Mouse (Mus musculus) myocyte (in vitro differentiated cells): ENCODE measurements around the gene C530008M17Rik. TPM values are rescaled to one million over a fixed set of nuclear protein-coding genes. Genes with fewer than 3 reads are reported as not detected.

Source experiments
- H3K27me3 ChIP-seq: one replicate; pipeline ENCODE4 v1.6.1; 2011; ENCODE audit not compliant: control insufficient read depth, insufficient read depth, insufficient read length
- H3K36me3 ChIP-seq: one replicate; pipeline ENCODE4 v1.6.1; 2011; ENCODE audit not compliant: control insufficient read depth, insufficient read depth
- H3K4me2 ChIP-seq: one replicate; pipeline ENCODE4 v1.6.1; 2011; ENCODE audit warnings: low read depth, control low read depth
- H3K4me3 ChIP-seq: one replicate; pipeline ENCODE4 v1.5.1; 2011; ENCODE audit warnings: mild to moderate bottlenecking, control low read depth, moderate library complexity
- H3K79me2 ChIP-seq: one replicate; pipeline ENCODE4 v1.6.1; 2011; ENCODE audit not compliant: control insufficient read depth, insufficient read depth
- H3ac ChIP-seq: one replicate; pipeline ENCODE4 v1.6.1; 2011; ENCODE audit not compliant: control insufficient read depth, insufficient read length
- CEBPB ChIP-seq: IDR thresholded peaks from 2 replicates; pipeline ENCODE4 v1.6.1; 2011; ENCODE audit warnings: mild to moderate bottlenecking, moderate library complexity; ENCODE audit not compliant: poor library complexity, insufficient read depth, severe bottlenecking
- E2F4 ChIP-seq: IDR thresholded peaks from one replicate; pipeline ENCODE4 v1.6.1; 2011; ENCODE audit warnings: mild to moderate bottlenecking, control low read depth, moderate library complexity; ENCODE audit not compliant: insufficient read depth
- MAX ChIP-seq: IDR thresholded peaks from one replicate; pipeline ENCODE4 v1.6.1; 2011; ENCODE audit warnings: low read depth, mild to moderate bottlenecking, control low read depth
- MYOD1 ChIP-seq, 3 experiments: IDR thresholded peaks; one replicate each; pipeline ENCODE4 v1.6.1; 2011; ENCODE audit warnings: control low read depth in 2 of 3, low read depth in 2 of 3, mild to moderate bottlenecking in 2 of 3, moderate library complexity in 1 of 3; ENCODE audit not compliant: insufficient read length in 2 of 3, control insufficient read depth in 1 of 3
- MYOG ChIP-seq, 3 experiments: IDR thresholded peaks; one replicate each; pipeline ENCODE4 v1.6.1; 2011; ENCODE audit warnings: control low read depth in 2 of 3, low read depth in 2 of 3, mild to moderate bottlenecking in 2 of 3; ENCODE audit not compliant: insufficient read length in 2 of 3, control insufficient read depth in 1 of 3, insufficient read depth in 1 of 3
- POLR2A ChIP-seq: IDR thresholded peaks from one replicate; pipeline ENCODE4 v1.6.1; 2011; ENCODE audit warnings: low read depth, mild to moderate bottlenecking, control low read depth, moderate library complexity; ENCODE audit not compliant: insufficient read length
- POLR2AphosphoS2 ChIP-seq: IDR thresholded peaks from one replicate; pipeline ENCODE4 v1.6.1; 2011; ENCODE audit warnings: low read depth, control low read depth; ENCODE audit not compliant: insufficient read length
- REST ChIP-seq: IDR thresholded peaks from one replicate; pipeline ENCODE4 v1.6.1; 2011; ENCODE audit warnings: mild to moderate bottlenecking, control low read depth, moderate library complexity; ENCODE audit not compliant: insufficient read depth, insufficient read length
- SRF ChIP-seq: IDR thresholded peaks from one replicate; pipeline ENCODE4 v1.6.1; 2011; ENCODE audit warnings: low read depth; ENCODE audit not compliant: control insufficient read depth, insufficient read length
- TCF12 ChIP-seq: IDR thresholded peaks from one replicate; pipeline ENCODE4 v1.6.1; 2011; ENCODE audit warnings: mild to moderate bottlenecking, control low read depth; ENCODE audit not compliant: poor library complexity, insufficient read depth, severe bottlenecking
- TCF3 ChIP-seq: IDR thresholded peaks from one replicate; pipeline ENCODE4 v1.6.1; 2011; ENCODE audit warnings: low read depth, control low read depth; ENCODE audit not compliant: insufficient read length
- USF1 ChIP-seq: IDR thresholded peaks from one replicate; pipeline ENCODE4 v1.6.1; 2011; ENCODE audit warnings: low read depth, mild to moderate bottlenecking, control low read depth, moderate library complexity
- polyA plus RNA-seq: library from polyadenylated mRNA; unstranded; fragments of >200 nt; fragmentation: generic; extraction: Trizol; gene quantifications from one replicate; pipeline ENCODE4 v1.2.1, GENCODE M21; 2012; ENCODE audit warnings: missing spikeins

The C530008M17Rik gene
- polyA plus RNA-seq, 1 experiment, result 0.94 TPM

DNA sequence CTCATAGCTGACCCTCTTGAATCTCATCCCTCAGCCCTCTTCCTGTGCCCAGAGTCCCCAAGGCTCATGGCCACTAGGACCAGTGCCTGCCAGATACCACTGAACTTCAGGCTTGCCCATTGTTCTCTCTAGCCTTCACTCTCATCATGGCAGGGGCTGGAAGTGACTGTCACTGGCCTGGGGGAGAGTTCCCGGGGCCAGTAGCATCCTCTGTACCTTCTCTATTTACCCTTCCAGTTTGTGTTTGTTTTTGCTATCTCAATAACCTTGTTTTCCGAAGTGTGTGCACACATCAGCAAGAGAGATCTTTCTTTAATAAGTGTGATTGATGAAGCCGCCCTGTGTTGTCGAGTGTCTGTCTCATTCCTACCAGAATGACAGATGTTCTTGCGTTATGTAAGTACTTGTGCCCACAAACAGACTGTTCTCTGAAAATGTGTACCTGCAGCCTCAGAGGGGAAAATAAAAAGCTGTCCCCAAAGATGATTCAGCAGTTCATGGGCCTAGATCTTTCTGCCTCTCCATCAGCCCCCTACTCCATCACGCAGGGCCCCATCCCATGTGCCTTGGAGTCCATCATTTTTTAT, 76.8 kb downstream of the C530008M17Rik start:
- Histone ChIP-seq H3K79me2 (no peaks in the 10 kb centered on the region), H3K4me2 (no peak overlapping the region), H3K36me3 (no peaks in the 10 kb centered on the region), H3K4me3 (no peak overlapping the region), H3K27me3 (no peaks in the 10 kb centered on the region), H3ac (no peak overlapping the region)
- TF ChIP-seq POLR2A, result no peak
- no peak for TF ChIP-seq USF1
- TF ChIP-seq TCF3, result no peak
- no peak for TF ChIP-seq MYOD1 (IDR thresholded peaks at IDR 0.05; ENCODE audit: control insufficient read depth in 1 of 3, insufficient read length in 2 of 3, low read depth in 2 of 3)
- no peak for TF ChIP-seq TCF12
- no peak for TF ChIP-seq POLR2AphosphoS2
- no peak for TF ChIP-seq CEBPB
- no peak for TF ChIP-seq SRF
- no peak for TF ChIP-seq REST
- no peak for TF ChIP-seq E2F4
- no peak for TF ChIP-seq MYOG (IDR thresholded peaks at IDR 0.05; ENCODE audit: control insufficient read depth in 1 of 3, insufficient read depth in 1 of 3, insufficient read length in 2 of 3, low read depth in 2 of 3)
- TF ChIP-seq MAX, result no peak

GRCm38 (mm10) chr5:76741463-76741862, 85.2 kb downstream of the C530008M17Rik start:
- Histone ChIP-seq H3K79me2 (no peaks in the 10 kb centered on the region), H3ac (no peak overlapping the region), H3K36me3 (no peaks in the 10 kb centered on the region), H3K27me3 (no peaks in the 10 kb centered on the region), H3K4me3 (no peak overlapping the region), H3K4me2 (no peak overlapping the region)
- TF ChIP-seq POLR2A, result no peak
- TF ChIP-seq E2F4, result no peak
- TF ChIP-seq TCF3, result no peak
- no peak for TF ChIP-seq USF1
- no peak for TF ChIP-seq REST
- no peak for TF ChIP-seq CEBPB
- no peak for TF ChIP-seq MAX
- no peak for TF ChIP-seq SRF
- no peak for TF ChIP-seq POLR2AphosphoS2
- TF ChIP-seq MYOG (IDR thresholded peaks at IDR 0.05; ENCODE audit: control insufficient read depth in 1 of 3, insufficient read depth in 1 of 3, insufficient read length in 2 of 3, low read depth in 2 of 3), result no peak
- TF ChIP-seq MYOD1 (IDR thresholded peaks at IDR 0.05; ENCODE audit: control insufficient read depth in 1 of 3, insufficient read length in 2 of 3, low read depth in 2 of 3), result no peak
- no peak for TF ChIP-seq TCF12

GRCm38 (mm10) chr5:76742076-76742475, 85.8 kb downstream of the C530008M17Rik start:
- H3ac ChIP-seq, result no peak overlapping the region
- H3K27me3 ChIP-seq, result no peaks in the 10 kb centered on the region
- no peak overlapping the region for H3K4me3 ChIP-seq
- no peak for TF ChIP-seq E2F4
- no peak for TF ChIP-seq MYOG (IDR thresholded peaks at IDR 0.05; ENCODE audit: control insufficient read depth in 1 of 3, insufficient read depth in 1 of 3, insufficient read length in 2 of 3, low read depth in 2 of 3)
- TF ChIP-seq MYOD1 (IDR thresholded peaks at IDR 0.05; ENCODE audit: control insufficient read depth in 1 of 3, insufficient read length in 2 of 3, low read depth in 2 of 3), result no peak
- TF ChIP-seq POLR2AphosphoS2, result no peak
- TF ChIP-seq CEBPB, result no peak
- TF ChIP-seq POLR2A, result no peak
- no peak for TF ChIP-seq MAX
- TF ChIP-seq USF1, result no peak
- no peak for TF ChIP-seq TCF12
- TF ChIP-seq SRF, result no peak
- TF ChIP-seq REST, result no peak
- no peak for TF ChIP-seq TCF3
- no peaks in the 10 kb centered on the region for H3K79me2 ChIP-seq
- H3K36me3 ChIP-seq, result no peaks in the 10 kb centered on the region
- no peak overlapping the region for H3K4me2 ChIP-seq

- H3ac ChIP-seq, result no peak overlapping the region
- H3K36me3 ChIP-seq, result no peaks in the 10 kb centered on the region
- H3K4me2 ChIP-seq, result no peak overlapping the region
- TF ChIP-seq TCF3 (no peak), MYOG (IDR thresholded peaks at IDR 0.05; ENCODE audit: control insufficient read depth in 1 of 3, insufficient read depth in 1 of 3, insufficient read length in 2 of 3, low read depth in 2 of 3) (no peak), E2F4 (no peak), CEBPB (no peak), POLR2A (no peak), MAX (no peak), TCF12 (no peak), MYOD1 (IDR thresholded peaks at IDR 0.05; ENCODE audit: control insufficient read depth in 1 of 3, insufficient read length in 2 of 3, low read depth in 2 of 3) (no peak), POLR2AphosphoS2 (no peak), REST (no peak), USF1 (no peak), SRF (no peak)
- H3K79me2 ChIP-seq, result no peaks in the 10 kb centered on the region
- H3K4me3 ChIP-seq, result no peak overlapping the region
- no peaks in the 10 kb centered on the region for H3K27me3 ChIP-seq
Measured at GRCm38 (mm10) chr5:76744737-76745209, 88.5 kb downstream of the C530008M17Rik start.

DNA sequence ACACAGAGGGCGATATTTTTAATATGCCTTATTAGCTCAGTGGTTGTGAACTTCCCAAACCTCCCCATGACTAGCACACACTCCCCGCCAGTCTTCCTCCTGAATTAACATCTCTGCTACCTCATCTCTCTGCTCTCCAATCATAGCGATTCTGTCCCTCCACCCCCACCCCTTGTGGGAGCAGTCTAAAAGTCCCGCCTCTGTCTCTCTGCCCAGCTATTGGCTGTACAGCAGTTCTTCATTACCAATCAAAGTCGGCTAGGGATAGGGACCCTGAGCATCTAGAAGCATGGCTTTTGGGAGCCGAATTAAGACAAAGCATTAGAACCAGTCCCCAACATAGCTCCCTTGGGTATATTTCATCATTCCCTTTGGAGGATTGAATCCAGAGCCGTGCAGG, 91.5 kb downstream of the C530008M17Rik start:
- no peak overlapping the region for H3K4me3 ChIP-seq
- H3K27me3 ChIP-seq, result no peaks in the 10 kb centered on the region
- no peaks in the 10 kb centered on the region for H3K36me3 ChIP-seq
- H3K79me2 ChIP-seq, result no peaks in the 10 kb centered on the region
- no peak overlapping the region for H3ac ChIP-seq
- TF ChIP-seq MAX (no peak), SRF (no peak), E2F4 (no peak), REST (no peak), CEBPB (no peak), MYOD1 (IDR thresholded peaks at IDR 0.05; ENCODE audit: control insufficient read depth in 1 of 3, insufficient read length in 2 of 3, low read depth in 2 of 3) (no peak), POLR2AphosphoS2 (no peak), TCF3 (no peak), TCF12 (no peak), POLR2A (no peak), USF1 (no peak), MYOG (IDR thresholded peaks at IDR 0.05; ENCODE audit: control insufficient read depth in 1 of 3, insufficient read depth in 1 of 3, insufficient read length in 2 of 3, low read depth in 2 of 3) (no peak)
- no peak overlapping the region for H3K4me2 ChIP-seq
